Mouse (Mus musculus) E14TG2a.4 (cell line): ENCODE results near the gene Plekhg6.

Source experiments
- CTCF ChIP-seq: conservative IDR thresholded peaks from 2 replicates; pipeline ENCODE4 v1.5.1; 2014; ENCODE audit warnings: low read length
- NANOG ChIP-seq: IDR thresholded peaks from 2 replicates; pipeline ENCODE4 v1.6.1; 2014; ENCODE audit warnings: borderline replicate concordance, low read length, mixed read lengths

DNA sequence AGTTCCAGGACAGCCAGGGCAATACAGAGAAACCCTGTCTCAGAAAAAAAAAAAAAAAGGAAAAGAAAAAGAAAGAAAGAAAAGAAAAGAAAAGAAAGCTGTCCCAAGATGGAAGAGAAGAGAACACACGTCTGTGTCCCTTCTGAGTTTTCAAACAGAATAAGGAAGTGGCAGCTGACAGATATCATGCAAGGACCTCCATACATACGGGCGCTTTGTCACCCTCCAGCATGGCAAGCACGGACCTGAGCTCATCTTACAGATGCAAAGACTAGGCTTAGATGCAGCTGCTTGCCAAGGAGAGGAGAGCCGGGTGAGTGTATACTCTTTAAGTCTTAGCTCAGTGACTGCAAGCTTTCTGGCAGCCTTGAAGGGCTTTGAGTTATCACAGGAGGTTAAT is 15.1 kb downstream of the Plekhg6 start:
- TF ChIP-seq CTCF (no peak), NANOG (no peak)
